Mouse (Mus musculus) forebrain, postnatal 0 days (tissue): Measurements from ENCODE around the gene Gm20696. TPM values are rescaled to one million over a fixed set of nuclear protein-coding genes. Genes with fewer than 3 reads are reported as not detected.

Source experiments
- ATAC-seq: fragments of 200-750 bp; cut with Nextera tagmentation; 2 replicates; pipeline ENCODE4 v1.8.0; 2017; ENCODE audit warnings: mild to moderate bottlenecking, moderate library complexity
- DNase-seq: peaks from one replicate; pipeline ENCODE4 v3.0.0-alpha.2; 2015
- H3K27ac ChIP-seq: fragments of 300-500 bp; sonication (generic); 2 replicates; pipeline ENCODE4 v1.5.1; 2014; ENCODE audit warnings: low read depth, mild to moderate bottlenecking, antibody characterized with exemption, low read length, moderate library complexity, mixed read lengths
- H3K27me3 ChIP-seq: fragments of 300-500 bp; sonication (generic); 2 replicates; pipeline ENCODE4 v1.6.1; 2014; ENCODE audit warnings: mild to moderate bottlenecking, low read length, mixed read lengths; ENCODE audit not compliant: insufficient read depth
- H3K36me3 ChIP-seq: fragments of 300-500 bp; sonication (generic); 2 replicates; pipeline ENCODE4 v1.6.1; 2014; ENCODE audit warnings: mild to moderate bottlenecking, moderate library complexity; ENCODE audit not compliant: insufficient read depth
- H3K4me1 ChIP-seq: fragments of 300-500 bp; sonication (generic); 2 replicates; pipeline ENCODE4 v1.6.1; 2014; ENCODE audit warnings: antibody characterized with exemption; ENCODE audit not compliant: insufficient read depth
- H3K4me2 ChIP-seq: fragments of 300-500 bp; sonication (generic); 2 replicates; pipeline ENCODE4 v1.6.1; 2014; ENCODE audit warnings: low read depth, mild to moderate bottlenecking, moderate library complexity
- H3K4me3 ChIP-seq: fragments of 300-500 bp; sonication (generic); 2 replicates; pipeline ENCODE4 v1.5.1; 2014; ENCODE audit warnings: low read depth, low read length, mixed read lengths
- H3K9ac ChIP-seq: fragments of 300-500 bp; sonication (generic); 2 replicates; pipeline ENCODE4 v1.6.1; 2014; ENCODE audit warnings: mild to moderate bottlenecking
- H3K9me3 ChIP-seq: fragments of 300-500 bp; sonication (generic); 2 replicates; pipeline ENCODE4 v1.6.1; 2016; ENCODE audit warnings: low read length
- CTCF ChIP-seq: sonication (generic); IDR thresholded peaks from 2 replicates; pipeline ENCODE4 v1.5.1; 2016; ENCODE audit warnings: antibody characterized with exemption, control low read depth, low read depth
- WGBS: fragments of 180-500 bp; shearing (Covaris S2); extraction: QIAGEN DNeasy Blood & Tissue Kit; methylation state at CpG from one replicate; pipeline ENCODE4 v1.1.7; 2014; 5-methylcytosine and 5-hydroxymethylcytosine counted together
- polyA plus RNA-seq: library from polyadenylated mRNA; unstranded; fragments of >200 nt; fragmentation: Nextera tagmentation; extraction: Ambion mirVana; gene quantifications from 2 replicates; pipeline ENCODE4 v1.2.1, GENCODE M21; 2015
- total RNA-seq: library from RNA; depleted of rRNA; stranded (reverse); fragments of >200 nt; gene quantifications from 2 replicates; pipeline ENCODE4 v1.2.3, GENCODE M21; 2014

Gene Gm20696
- total and polyA plus RNA-seq, 2 experiments from 2014 or later = 2.2 to 2.6 TPM

DNA sequence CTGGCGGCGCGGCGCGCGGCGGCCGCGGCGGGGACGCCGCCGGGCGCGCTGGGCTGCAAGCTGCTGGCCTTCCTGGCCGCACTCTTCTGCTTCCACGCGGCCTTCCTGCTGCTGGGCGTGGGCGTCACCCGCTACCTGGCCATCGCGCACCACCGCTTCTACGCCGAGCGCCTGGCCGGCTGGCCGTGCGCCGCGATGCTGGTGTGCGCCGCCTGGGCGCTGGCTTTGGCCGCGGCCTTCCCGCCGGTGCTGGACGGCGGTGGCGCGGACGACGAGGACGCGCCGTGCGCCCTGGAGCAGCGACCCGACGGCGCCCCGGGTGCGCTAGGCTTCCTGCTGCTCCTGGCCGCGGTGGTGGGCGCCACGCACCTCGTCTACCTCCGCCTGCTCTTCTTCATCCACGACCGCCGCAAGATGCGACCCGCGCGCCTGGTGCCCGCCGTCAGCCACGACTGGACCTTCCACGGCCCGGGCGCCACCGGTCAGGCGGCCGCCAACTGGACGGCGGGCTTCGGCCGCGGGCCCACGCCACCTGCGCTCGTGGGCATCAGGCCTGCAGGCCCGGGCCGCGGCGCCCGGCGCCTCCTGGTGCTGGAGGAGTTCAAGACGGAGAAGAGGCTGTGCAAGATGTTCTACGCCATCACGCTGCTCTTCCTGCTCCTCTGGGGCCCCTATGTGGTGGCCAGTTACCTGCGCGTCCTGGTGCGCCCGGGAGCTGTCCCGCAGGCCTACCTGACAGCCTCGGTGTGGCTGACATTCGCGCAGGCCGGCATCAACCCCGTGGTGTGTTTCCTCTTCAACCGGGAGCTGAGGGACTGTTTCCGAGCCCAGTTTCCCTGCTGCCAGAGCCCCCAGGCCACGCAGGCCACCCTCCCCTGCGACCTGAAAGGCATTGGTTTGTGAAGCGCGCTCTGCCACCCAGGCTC lies 26.6 kb upstream of the Gm20696 start:
- Histone ChIP-seq H3K27me3 (no peaks in the 10 kb centered on the region), H3K27ac (peak overlapping the region; percentile 96), H3K4me2 (peak overlapping the region; percentile 94), H3K36me3 (no peaks in the 10 kb centered on the region), H3K4me3 (peak overlapping the region; percentile 73), H3K9me3 (no peaks in the 10 kb centered on the region), H3K4me1 (peaks cover 8% of the 10 kb centered on the region), H3K9ac (peak overlapping the region; percentile 91)
- ATAC-seq (peak; percentile 44), DNase-seq (no peak)
- TF ChIP-seq CTCF = no peak
- 2% methylated on average over 110 of the region's 110 CpGs for WGBS

DNA sequence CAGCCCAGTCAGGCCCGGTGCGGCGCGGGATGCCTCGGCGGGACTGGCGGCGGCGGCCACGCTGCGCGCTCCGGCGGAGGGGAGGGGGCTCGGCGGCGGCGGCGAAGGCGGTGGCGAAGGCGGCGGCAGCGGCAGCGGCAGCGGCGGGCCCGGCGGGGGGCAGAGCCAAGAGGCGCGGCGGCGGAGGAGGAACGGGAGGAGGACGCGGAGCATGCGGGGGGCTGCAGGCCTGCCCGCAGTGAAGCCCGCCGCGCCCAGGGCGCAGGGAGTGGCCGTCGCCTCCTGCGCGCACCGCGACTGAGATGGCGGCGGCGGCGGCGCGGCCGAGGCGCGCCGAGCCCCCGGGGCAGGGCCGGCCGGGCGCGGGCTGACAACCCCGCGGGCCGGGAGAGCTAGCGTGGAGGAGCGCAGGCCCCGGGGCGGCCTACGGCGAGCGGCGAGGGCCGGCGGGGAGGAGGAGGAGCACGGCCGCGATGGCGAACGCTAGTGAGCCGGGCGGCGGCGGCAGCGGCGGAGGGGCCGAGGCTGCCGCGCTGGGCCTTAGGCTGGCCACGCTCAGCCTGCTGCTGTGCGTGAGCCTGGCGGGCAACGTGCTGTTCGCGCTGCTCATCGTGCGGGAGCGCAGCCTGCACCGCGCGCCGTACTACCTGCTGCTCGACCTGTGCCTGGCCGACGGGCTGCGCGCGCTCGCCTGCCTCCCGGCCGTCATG lies 25.8 kb upstream of the Gm20696 start, which contains the start of gene Gpr27:
Gene Gpr27 (plus strand): TSS at position 474 of the 710 bp plus-strand sequence.
- H3K9me3 ChIP-seq = no peaks in the 10 kb centered on the region
- WGBS = under 1% methylated on average over 83 of the region's 112 CpGs
- no peak for TF ChIP-seq CTCF

DNA sequence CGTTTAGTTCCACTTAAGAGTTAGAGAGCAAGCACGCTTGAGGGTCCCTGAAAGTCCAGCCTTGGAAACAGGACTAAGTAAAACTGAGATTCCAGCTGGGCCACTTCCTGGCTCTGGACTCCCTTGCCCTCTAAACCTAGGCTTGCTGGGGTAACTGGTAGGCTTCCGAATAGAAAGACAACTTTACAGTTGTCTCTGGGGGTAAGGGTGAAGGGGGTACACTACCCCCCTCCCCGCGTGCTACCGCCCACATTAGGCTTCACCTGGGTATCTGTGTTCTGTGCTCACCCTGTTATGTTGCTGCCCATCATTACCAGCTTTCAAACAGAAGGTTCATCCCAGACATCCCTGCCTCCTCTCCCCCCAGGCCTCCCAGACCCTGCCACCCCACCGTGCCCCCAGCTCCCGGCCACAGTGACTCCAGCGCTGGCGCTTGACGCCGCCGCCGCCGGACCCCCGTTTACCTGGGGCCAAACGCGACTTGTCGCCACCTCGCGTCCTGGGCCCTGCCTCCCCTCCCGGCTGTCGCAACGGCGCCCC lies 25.1 kb upstream of the Gm20696 start:
- DNase-seq (no peak), ATAC-seq (peak; percentile 8; the same call in 1 of the 2 replicates)
- Histone ChIP-seq H3K4me2 (peak overlapping the region; percentile 94), H3K27ac (peak overlapping the region; percentile 96), H3K36me3 (no peaks in the 10 kb centered on the region), H3K9me3 (no peaks in the 10 kb centered on the region), H3K27me3 (no peaks in the 10 kb centered on the region), H3K9ac (peak overlapping the region; percentile 91), H3K4me1 (peaks cover 8% of the 10 kb centered on the region), H3K4me3 (peak overlapping the region; percentile 73)
- 7% methylated on average over 24 of the region's 25 CpGs for WGBS
- TF ChIP-seq CTCF = peak; percentile 38; the same call in 1 of the 2 replicates

More for the DNA sequence above, 25.8 kb upstream of the Gm20696 start, which contains the start of gene Gpr27:
- peaks cover 8% of the 10 kb centered on the region for H3K4me1 ChIP-seq
- peak within 1 kb of the TSS; percentile 91 for H3K9ac ChIP-seq
- DNase-seq = peak; percentile 67
- peak; percentile 85 for ATAC-seq
- H3K27me3 ChIP-seq = no peaks in the 10 kb centered on the region
- peak within 1 kb of the TSS; percentile 73 for H3K4me3 ChIP-seq
- H3K4me2 ChIP-seq = peak within 1 kb of the TSS; percentile 94
- no peaks in the 10 kb centered on the region for H3K36me3 ChIP-seq
- peak within 1 kb of the TSS; percentile 96 for H3K27ac ChIP-seq

DNA sequence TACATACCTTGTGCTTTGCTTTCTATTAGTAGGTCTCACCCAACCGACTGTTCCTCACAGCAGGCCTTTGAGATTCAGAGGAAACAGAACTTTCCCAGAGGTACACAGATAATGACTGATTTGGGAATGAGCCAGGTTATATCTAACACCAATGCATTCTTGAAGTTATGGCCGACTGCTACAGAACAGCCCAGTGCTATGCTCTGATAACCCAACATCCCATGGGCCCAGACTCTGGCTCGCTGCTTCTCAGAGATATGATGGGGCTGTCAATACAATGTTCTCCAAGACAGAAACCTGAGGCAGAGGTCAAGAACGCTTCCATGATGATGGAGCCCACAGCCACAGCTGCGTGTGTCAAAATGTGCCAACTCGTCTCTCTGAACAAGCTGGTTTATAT lies 21.9 kb upstream of the Gm20696 start:
- no peaks in the 10 kb centered on the region for H3K9me3 ChIP-seq
- ATAC-seq = no peak
- 90% methylated on average over 6 of the region's 6 CpGs for WGBS

DNA sequence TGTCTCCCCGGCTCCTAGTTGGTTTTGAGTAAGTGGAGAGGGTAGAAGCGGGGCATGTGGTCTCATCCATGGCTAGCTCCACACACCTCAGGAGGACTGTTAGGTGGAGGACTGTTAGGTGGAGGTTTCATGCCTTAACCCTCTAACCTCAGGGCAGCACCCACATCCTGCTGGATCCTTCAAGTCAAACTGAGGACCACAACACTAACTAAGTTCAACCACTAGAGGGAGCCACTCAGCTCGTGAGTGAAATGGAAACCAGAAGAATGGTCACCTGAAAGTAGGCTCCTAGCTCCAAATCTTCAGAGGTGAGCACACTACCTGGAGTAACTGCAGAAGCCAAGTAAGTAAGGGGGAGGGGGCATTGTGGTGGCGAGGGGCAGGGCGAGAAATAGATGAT lies 18.3 kb upstream of the Gm20696 start:
- Histone ChIP-seq H3K9ac (no peak overlapping the region), H3K27me3 (no peaks in the 10 kb centered on the region), H3K36me3 (no peaks in the 10 kb centered on the region), H3K4me2 (no peak overlapping the region), H3K4me1 (no peaks in the 10 kb centered on the region), H3K4me3 (no peak overlapping the region), H3K27ac (no peak overlapping the region), H3K9me3 (no peaks in the 10 kb centered on the region)
- no peak for ATAC-seq
- DNase-seq = no peak
- TF ChIP-seq CTCF = peak; percentile 62
- 56% methylated on average over 5 of the region's 5 CpGs for WGBS

More for the DNA sequence above, 21.9 kb upstream of the Gm20696 start:
- DNase-seq = no peak
- Histone ChIP-seq H3K27me3 (no peaks in the 10 kb centered on the region), H3K9ac (no peak overlapping the region), H3K4me2 (no peak overlapping the region), H3K27ac (no peak overlapping the region), H3K36me3 (no peaks in the 10 kb centered on the region), H3K4me1 (no peaks in the 10 kb centered on the region), H3K4me3 (no peak overlapping the region)
- no peak for TF ChIP-seq CTCF

DNA sequence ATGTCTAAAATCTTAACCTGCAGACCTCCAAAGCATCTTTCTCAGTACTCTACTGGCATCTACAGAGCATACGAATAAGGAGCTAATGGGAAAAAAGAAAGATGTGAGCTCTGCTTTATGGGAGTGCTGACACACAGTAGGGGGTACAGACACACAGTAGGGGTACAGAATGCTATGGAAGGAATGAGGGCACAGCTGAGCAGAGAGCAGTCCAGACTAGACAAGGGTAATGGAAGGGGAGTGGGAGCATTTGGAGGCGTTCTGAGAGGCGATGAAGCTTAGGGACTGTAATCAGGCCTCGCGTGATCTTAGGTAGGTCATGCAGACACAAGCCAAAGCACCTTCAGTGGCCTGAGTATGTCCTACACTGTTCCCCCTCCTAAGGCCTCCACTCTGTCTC lies 17.4 kb upstream of the Gm20696 start:
- H3K27me3 ChIP-seq = no peaks in the 10 kb centered on the region
- no peaks in the 10 kb centered on the region for H3K36me3 ChIP-seq
- H3K4me3 ChIP-seq = no peak overlapping the region
- DNase-seq (no peak), ATAC-seq (no peak)
- 90% methylated on average over 5 of the region's 5 CpGs for WGBS
- no peak for TF ChIP-seq CTCF
- no peaks in the 10 kb centered on the region for H3K4me1 ChIP-seq
- no peak overlapping the region for H3K27ac ChIP-seq
- H3K9me3 ChIP-seq = no peaks in the 10 kb centered on the region
- H3K9ac ChIP-seq = no peak overlapping the region
- no peak overlapping the region for H3K4me2 ChIP-seq
